Comparison of ENCODE assay signal across 8 mouse cellular contexts in the genomic region with DNA sequence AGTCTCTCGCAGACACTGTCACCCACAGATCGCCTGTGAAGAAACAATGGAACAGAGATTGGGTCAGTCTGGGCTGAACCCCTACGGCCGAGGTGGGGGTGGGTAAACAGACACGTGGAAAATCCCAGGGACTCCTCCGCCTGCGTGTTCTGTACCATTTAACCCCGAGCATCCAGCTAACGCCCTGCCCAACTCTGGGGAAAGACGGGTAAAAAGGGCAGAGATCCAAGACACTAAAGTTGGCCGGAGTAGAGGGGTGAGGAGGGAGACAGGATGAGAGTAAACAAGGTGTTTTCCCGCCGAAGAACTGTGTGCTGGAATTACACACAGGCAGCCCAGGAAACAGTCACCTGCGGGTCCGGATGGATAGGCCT. TPM values are rescaled to one million over a fixed set of nuclear protein-coding genes. Genes with fewer than 3 reads are reported as not detected.
A peak's percentile ranks its signal among the peaks of the same experiment; 100 is the strongest.
DNase-seq lines count a peak whose midpoint lies in the region; ATAC-seq and TF ChIP-seq lines count a peak whose summit lies in the region.

No protein-coding gene starts in this region.

- H3K4me2 ChIP-seq in forebrain, embryonic 15.5 days (replicated peaks): peak overlapping the region; percentile 97
- H3K4me2 ChIP-seq in kidney, embryonic 16.5 days (replicated peaks; ENCODE audit: low read depth, low read length): peak overlapping the region; percentile 97
- peak overlapping the region; percentile 96 for H3K4me2 ChIP-seq in midbrain, embryonic 14.5 days (ENCODE audit: low read length)

- TF ChIP-seq CTCF in ES-Bruce4 (IDR thresholded peaks at IDR 0.05; ENCODE audit: low read depth, low read length): no peak

- peak overlapping the region; percentile 69 for H3K4me3 ChIP-seq in erythroblast, embryonic 14.5 days (replicated peaks)
- H3K4me3 ChIP-seq in ES-Bruce4 (ENCODE audit: low read depth, low read length): peak overlapping the region; percentile 88
- H3K4me3 ChIP-seq in forebrain, embryonic 15.5 days: peak overlapping the region; percentile 62
- H3K4me3 ChIP-seq in kidney, embryonic 16.5 days (ENCODE audit: low read length): peak overlapping the region; percentile 76
- H3K4me3 ChIP-seq in midbrain, embryonic 14.5 days (replicated peaks; ENCODE audit: low read depth, low read length): peak overlapping the region; percentile 69

- TF ChIP-seq EP300 in ES-Bruce4 (IDR thresholded peaks at IDR 0.05; ENCODE audit: insufficient read depth, low read depth, low read length): no peak

- no peak for TF ChIP-seq POLR2A in ES-Bruce4 (IDR thresholded peaks at IDR 0.05; ENCODE audit: insufficient read depth, low read length)

- peak overlapping the region; percentile 89 for H3K27ac ChIP-seq in ES-Bruce4 (ENCODE audit: insufficient read depth, low read length)
- H3K27ac ChIP-seq in forebrain, embryonic 15.5 days (replicated peaks): peak overlapping the region; percentile 92
- H3K27ac ChIP-seq in kidney, embryonic 16.5 days (ENCODE audit: low read length): no peak overlapping the region
- peak overlapping the region; percentile 90 for H3K27ac ChIP-seq in midbrain, embryonic 14.5 days (replicated peaks; ENCODE audit: low read depth, low read length)

- peaks cover 8% of the 10 kb centered on the region; the same call in 1 of the 2 replicates for H3K9me3 ChIP-seq in erythroblast, embryonic 14.5 days (ENCODE audit: control insufficient read depth, low read length)
- H3K9me3 ChIP-seq in ES-Bruce4 (replicated peaks; ENCODE audit: control insufficient read depth, insufficient read depth, low read length, poor library complexity, severe bottlenecking): no peaks in the 10 kb centered on the region
- H3K9me3 ChIP-seq in forebrain, embryonic 15.5 days: no peaks in the 10 kb centered on the region
- H3K9me3 ChIP-seq in kidney, embryonic 16.5 days (ENCODE audit: low read length): no peaks in the 10 kb centered on the region
- no peaks in the 10 kb centered on the region for H3K9me3 ChIP-seq in midbrain, embryonic 14.5 days (ENCODE audit: control insufficient read depth, low read length)

- ATAC-seq in erythroblast, adult 5-6 weeks (replicated peaks; ENCODE audit: low FRiP score, poor library complexity, severe bottlenecking): no peak
- peak; percentile 2; the same call in 1 of the 2 replicates for ATAC-seq in forebrain, embryonic 15.5 days (replicated peaks)
- ATAC-seq in kidney, embryonic 16.5 days (ENCODE audit: low FRiP score, low TSS enrichment): no peak
- peak; percentile 12 for ATAC-seq in midbrain, embryonic 14.5 days (ENCODE audit: low FRiP score, low TSS enrichment)

- H3K9ac ChIP-seq in ES-Bruce4 (ENCODE audit: low read depth, poor library complexity, severe bottlenecking): peak overlapping the region; percentile 99
- peak overlapping the region; percentile 77 for H3K9ac ChIP-seq in forebrain, embryonic 15.5 days (replicated peaks)
- peak overlapping the region; percentile 81 for H3K9ac ChIP-seq in kidney, embryonic 16.5 days (replicated peaks; ENCODE audit: low read length)
- H3K9ac ChIP-seq in midbrain, embryonic 14.5 days (replicated peaks; ENCODE audit: low read length): peak overlapping the region; percentile 82

- 0% methylated on average over 15 of the region's 15 CpGs for WGBS in forebrain, embryonic 15.5 days
- WGBS in kidney, embryonic 16.5 days: 0% methylated on average over 15 of the region's 15 CpGs
- WGBS in midbrain, embryonic 14.5 days: under 1% methylated on average over 15 of the region's 15 CpGs

- H3K27me3 ChIP-seq in erythroblast, embryonic 14.5 days (ENCODE audit: control insufficient read depth): peaks cover 60% of the 10 kb centered on the region
- no peaks in the 10 kb centered on the region for H3K27me3 ChIP-seq in ES-Bruce4 (ENCODE audit: control insufficient read depth, insufficient read depth, low read length, poor library complexity, severe bottlenecking)
- no peaks in the 10 kb centered on the region for H3K27me3 ChIP-seq in forebrain, embryonic 15.5 days
- H3K27me3 ChIP-seq in kidney, embryonic 16.5 days (ENCODE audit: insufficient read depth, low read length): peaks cover 29% of the 10 kb centered on the region
- 0 out of 2 replicates have a peak, but pooled peaks cover 5% of the 10 kb centered on the region for H3K27me3 ChIP-seq in midbrain, embryonic 14.5 days (ENCODE audit: control insufficient read depth, insufficient read depth, low read length)

- no peak for DNase-seq in midbrain, embryonic 14.5 days
- no peak for DNase-seq in left cerebral cortex, adult 18-20 months (ENCODE audit: low spot score in 2 of 2)
- no peak for DNase-seq in right cerebral cortex, postnatal 14 days

- peaks cover 37% of the 10 kb centered on the region for H3K4me1 ChIP-seq in erythroblast, embryonic 14.5 days (ENCODE audit: control insufficient read depth)
- no peaks in the 10 kb centered on the region for H3K4me1 ChIP-seq in ES-Bruce4 (ENCODE audit: control insufficient read depth, insufficient read depth, low read length)
- peaks cover 26% of the 10 kb centered on the region for H3K4me1 ChIP-seq in forebrain, embryonic 15.5 days
- peaks cover 16% of the 10 kb centered on the region for H3K4me1 ChIP-seq in kidney, embryonic 16.5 days (ENCODE audit: insufficient read depth, low read length)
- H3K4me1 ChIP-seq in midbrain, embryonic 14.5 days (ENCODE audit: control insufficient read depth, insufficient read depth, low read length): peaks cover 14% of the 10 kb centered on the region

- no peaks in the 10 kb centered on the region for H3K36me3 ChIP-seq in erythroblast, embryonic 14.5 days (ENCODE audit: control insufficient read depth)
- peaks cover 13% of the 10 kb centered on the region for H3K36me3 ChIP-seq in ES-Bruce4 (ENCODE audit: control insufficient read depth, insufficient read depth, low read length, poor library complexity, severe bottlenecking)
- no peaks in the 10 kb centered on the region; the same call in 1 of the 2 replicates for H3K36me3 ChIP-seq in forebrain, embryonic 15.5 days
- H3K36me3 ChIP-seq in kidney, embryonic 16.5 days (ENCODE audit: insufficient read depth, low read length): no peaks in the 10 kb centered on the region
- peaks cover 3% of the 10 kb centered on the region; the same call in 1 of the 2 replicates for H3K36me3 ChIP-seq in midbrain, embryonic 14.5 days (ENCODE audit: control insufficient read depth, insufficient read depth, low read length)

RNA-seq across cellular contexts. Expression of gene Socs2, which starts 1.8 kb away (rescaled TPM):
- 0.54 and 0.94 TPM in 2 replicates for polyA plus RNA-seq in erythroblast, embryonic 14.5 days (2012)
- not detected in 2 replicates for total RNA-seq in erythroblast, adult 5-6 weeks (2015; ENCODE audit: low replicate concordance)
- total RNA-seq in erythroblast, adult 5-6 weeks (2017; ENCODE audit: low replicate concordance): not detected in 2 replicates
- 66.1 and 75.1 TPM in 2 replicates for polyA plus RNA-seq in ES-Bruce4 (2011; ENCODE audit: insufficient read depth, insufficient read length, low read depth, missing spikeins)
- polyA plus RNA-seq in forebrain, embryonic 15.5 days (2015; fragmentation: Nextera tagmentation; extraction: Ambion mirVana): 144 and 153 TPM in 2 replicates
- 23.9 and 27.2 TPM in 2 replicates for polyA plus RNA-seq in kidney, embryonic 16.5 days (2015; fragmentation: Nextera tagmentation; extraction: Ambion mirVana)
- 144 and 150 TPM in 2 replicates for polyA plus RNA-seq in midbrain, embryonic 14.5 days (2014; fragmentation: Nextera tagmentation; extraction: Ambion mirVana)
- total RNA-seq in left cerebral cortex, adult 18-20 months (2021): 10 to 100 TPM; 26.9 to 31.7 TPM

Comparison
In these comparisons a context has a peak if more than half of its experiments do, and no peak if none do; other contexts are left out.
1. ATAC-seq: peak in forebrain, embryonic 15.5 days (single experiment) and midbrain, embryonic 14.5 days (single experiment); none in erythroblast, adult 5-6 weeks (single experiment) and kidney, embryonic 16.5 days (single experiment).
2. RNA of gene Socs2, which starts 1.8 kb away (polyA plus RNA-seq): 144 to 150 TPM in midbrain, embryonic 14.5 days, 144 to 153 TPM in forebrain, embryonic 15.5 days, 66.1 to 75.1 TPM in ES-Bruce4 and 23.9 to 27.2 TPM in kidney, embryonic 16.5 days; 0.54 to 0.94 TPM in erythroblast, embryonic 14.5 days; every median in the first group is over 10 times any median in the second.
3. Peak in every context shown above with its lines, with median percentiles within 50 percentile points of each other: H3K4me3 ChIP-seq, H3K9ac ChIP-seq and H3K4me2 ChIP-seq.